Mouse (Mus musculus): ENCODE results near the gene Mms22l.

DNA sequence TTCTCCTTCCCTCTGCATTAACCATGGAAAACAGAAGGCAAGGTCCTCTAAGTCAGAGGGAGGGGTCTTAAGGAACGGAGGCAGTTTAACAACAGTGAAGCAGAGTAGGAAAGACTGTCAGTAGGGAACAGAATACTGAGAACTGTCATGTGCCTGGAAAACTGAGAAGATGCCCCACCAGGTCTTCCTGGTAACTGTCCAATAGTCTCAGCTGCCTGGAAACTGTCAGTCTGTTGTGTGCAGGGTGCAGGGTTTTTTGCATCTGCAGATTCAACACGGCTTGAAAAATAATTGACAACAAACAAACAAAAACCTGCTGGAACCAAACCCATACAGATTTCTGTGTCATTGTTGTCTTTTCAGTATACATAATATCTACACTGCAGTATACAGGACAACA lies 146.1 kb downstream of the Mms22l start:
- TF ChIP-seq CTCF (IDR thresholded peaks at IDR 0.05; ENCODE audit: low read depth, low read length): no peak
- TF ChIP-seq GATA2 (IDR thresholded peaks at IDR 0.05; ENCODE audit: borderline replicate concordance, low read depth, low read length): no peak
- no peak for TF ChIP-seq GATA1 (IDR thresholded peaks at IDR 0.05; ENCODE audit: borderline replicate concordance, low read length)
- TF ChIP-seq TAL1 (conservative IDR thresholded peaks at IDR 0.05; ENCODE audit: low read depth, low read length): no peak

Data from G1E (cell line).